Mouse (Mus musculus) cerebellum, adult 18-20 months (tissue): ENCODE measurements around the gene Pdzrn3.

Source experiments
- DNase-seq, 2 experiments: peaks; one replicate each; pipeline ENCODE4 v3.0.0; 2021

Gene Pdzrn3

DNA sequence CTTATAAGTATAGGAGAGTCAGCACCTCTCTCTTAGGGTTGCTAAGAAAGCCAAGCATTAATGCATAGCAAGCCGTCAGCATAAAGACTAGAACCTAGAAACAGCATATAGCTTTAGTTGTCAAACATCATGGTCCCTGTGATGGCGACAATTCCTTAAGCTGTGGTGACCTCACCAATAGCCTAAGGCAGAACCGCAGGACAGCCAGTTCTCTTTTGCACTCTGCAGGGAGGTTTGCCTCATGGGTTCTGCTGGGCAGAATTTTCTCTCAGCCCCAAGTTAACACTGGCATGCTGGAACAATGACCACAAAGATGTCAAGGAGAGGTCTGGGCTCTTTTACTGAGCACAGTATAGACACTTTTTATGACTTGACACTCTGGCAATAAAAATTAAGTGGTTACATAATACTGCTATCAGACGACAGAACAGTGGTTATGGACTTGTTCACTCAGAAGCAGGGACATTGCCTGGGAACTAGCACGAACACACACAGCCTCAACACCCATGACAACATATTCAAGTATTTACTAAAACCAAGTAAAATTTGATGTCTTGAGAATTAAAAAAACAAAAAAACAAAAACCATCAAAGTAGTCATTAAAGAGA, 90.0 kb downstream of the Pdzrn3 start:
- no peak for DNase-seq

DNA sequence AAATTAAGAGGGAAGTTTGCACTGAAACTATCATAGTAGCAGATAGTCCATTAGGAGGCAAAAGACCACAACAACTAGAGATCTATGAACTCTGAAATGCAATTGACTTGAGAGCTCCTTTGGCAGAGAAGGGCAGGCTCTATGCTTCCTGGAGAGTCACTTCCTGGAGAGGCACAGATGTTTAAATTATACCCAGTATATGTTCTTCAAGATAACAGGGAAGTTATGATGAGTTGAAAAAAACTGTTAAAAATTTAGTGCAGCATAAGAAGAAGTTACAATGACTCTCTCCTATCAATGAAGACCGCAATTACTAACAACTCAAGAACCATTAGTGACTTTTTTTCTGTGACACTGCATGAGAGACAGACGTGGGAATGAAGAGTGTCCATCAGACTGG, 90.6 kb downstream of the Pdzrn3 start:
- DNase-seq = no peak

DNA sequence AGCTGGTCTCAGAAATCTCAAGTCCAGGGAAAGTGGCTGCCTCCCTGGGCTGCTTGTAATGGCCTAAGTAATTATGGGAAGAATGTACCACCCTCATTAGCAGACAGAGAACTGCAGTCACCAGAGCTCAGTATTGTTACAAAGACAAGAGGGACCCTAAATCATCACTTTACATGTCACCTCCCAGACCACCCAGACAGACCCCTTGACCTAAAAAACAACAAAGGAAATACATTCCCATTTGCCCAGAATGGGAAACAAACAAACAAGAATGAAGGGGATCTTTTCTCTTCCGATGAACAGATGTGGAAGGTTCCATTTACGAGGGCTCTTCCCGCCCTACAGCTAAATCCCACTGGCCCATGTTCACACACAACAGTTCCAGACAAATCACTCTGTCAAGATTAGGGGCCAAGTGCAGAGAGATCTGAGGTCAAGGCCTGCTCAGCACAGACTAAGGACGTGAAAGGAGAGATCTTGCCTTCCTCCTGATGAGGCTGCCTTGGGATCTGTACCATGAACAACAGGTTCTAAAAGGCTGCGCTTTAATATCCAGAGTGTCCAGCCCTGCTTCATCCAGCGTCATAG, 93.2 kb downstream of the Pdzrn3 start:
- DNase-seq = no peak

DNA sequence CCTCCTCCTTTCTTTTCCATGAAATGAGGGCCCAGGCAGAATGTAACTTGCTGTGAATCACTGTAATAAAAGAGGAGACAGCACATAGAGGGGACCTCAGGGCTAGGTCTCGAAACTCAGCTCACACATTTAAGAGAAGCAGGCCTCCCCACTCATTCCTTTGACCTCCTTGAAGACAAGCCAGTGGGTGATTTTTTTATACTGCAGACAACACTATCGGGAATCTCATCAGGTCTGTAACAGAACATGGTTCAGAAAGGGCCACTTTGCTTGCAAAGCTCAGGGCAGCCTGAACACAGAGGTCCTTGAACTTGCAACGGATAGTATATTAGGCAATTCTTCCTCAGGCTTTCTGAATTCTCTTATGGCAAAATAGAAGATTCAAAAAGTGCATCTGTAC, 93.8 kb downstream of the Pdzrn3 start:
- DNase-seq = no peak

DNA sequence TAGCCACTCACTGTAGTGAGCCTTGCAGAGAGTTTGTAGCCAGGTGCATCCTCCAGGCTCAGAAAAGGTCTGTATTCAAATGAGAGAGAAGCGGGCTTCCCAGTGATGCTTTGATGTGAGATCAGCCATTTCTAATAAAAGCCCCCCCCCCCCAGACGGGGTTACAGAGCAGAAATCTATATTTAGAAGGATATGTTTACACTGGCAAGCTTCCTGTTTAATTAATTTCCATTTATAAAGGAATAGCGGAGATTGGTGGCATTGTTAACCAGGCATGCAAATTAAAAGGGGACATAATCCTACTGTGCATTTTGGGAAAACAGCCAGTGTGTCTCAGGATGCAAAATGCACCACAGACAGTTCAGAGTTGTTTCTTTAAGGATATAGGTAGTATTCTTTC, 96.1 kb downstream of the Pdzrn3 start:
- DNase-seq = no peak

DNA sequence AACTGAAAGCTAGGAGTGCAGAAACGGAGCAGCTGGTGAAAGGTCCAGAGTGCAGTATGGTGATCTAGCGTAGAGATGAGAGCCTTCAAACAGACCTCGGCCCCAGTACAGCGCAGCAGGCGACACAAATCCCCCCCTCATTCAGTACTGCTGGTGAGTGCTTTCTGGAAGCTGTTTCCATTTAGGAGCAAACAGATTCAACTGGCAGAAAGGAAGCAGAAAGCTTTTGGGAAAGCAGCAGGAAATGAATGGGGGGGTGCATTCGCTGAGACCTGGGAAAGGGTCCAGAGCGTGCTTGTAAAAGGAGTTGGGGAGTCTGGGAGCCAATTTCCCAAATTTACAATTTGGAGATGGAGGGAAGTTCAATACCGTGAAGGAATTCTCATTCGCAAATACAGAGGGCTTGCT, 96.9 kb downstream of the Pdzrn3 start:
- no peak for DNase-seq

DNA sequence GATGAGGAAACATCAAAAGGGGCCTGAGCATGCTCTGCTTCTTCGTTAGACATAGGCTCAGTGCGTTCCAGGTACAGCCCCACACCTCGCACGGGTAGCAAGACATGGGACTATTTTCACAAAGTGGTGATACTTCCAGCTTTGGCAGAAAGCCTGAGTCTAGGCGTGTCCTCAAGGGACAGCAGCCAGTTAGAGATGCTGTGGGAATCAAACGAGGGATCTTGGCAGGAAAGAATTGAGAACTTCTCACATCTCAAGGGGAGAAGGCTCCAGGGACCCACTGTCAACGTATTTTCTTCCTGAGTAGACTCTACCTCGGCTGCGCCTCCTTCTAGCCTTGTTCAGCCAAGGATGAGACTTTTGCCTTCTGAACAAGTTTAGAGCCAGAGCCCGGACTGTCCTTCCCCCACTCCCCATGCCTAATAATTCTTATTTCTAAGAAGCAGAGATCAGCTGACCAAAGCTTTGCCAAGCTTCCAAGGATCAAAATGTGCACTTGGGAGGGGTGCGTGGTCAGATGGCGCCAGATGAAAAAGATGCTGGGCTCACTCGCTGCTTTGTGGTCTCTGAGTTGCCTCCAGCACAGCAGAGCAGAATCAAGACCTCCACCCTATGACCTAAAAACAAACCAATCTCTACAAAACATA, 99.3 kb downstream of the Pdzrn3 start:
- no peak for DNase-seq

DNA sequence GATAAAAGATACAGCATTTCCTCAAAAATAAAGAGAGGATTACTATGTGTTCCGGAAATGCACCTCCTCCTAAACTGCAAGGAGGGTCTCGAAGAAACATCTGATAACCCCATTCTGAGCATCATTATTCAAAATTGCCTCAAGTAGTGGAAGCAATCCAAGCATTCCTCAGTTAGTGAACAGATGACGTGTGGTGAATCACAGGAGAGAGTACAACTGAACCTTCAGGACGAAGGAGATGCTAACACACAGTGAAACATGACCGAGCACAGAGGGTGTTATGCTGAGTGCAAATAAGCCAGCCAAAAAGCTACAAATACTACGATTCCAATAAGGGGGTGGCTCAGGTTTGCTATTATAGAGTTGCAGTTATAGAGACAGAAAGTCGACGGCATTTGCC, 101.4 kb downstream of the Pdzrn3 start:
- DNase-seq = no peak

DNA sequence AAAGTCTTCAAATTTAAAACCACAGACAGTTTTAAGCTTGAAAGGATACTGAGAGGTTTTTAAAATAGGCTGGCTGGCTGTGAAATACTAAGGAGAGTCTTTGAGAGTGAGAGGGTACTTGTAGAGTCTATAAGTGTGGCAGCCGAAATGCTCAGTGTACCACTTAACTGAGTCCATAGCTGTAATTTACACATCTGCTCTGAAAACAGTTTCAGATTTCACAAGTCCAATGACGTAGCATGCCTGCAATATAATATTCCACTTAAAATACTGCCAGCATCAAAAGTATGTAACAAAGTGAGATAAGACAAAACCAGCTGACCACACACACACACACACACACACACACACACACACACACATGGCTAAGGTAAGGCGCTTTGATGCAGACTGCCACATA, 101.9 kb downstream of the Pdzrn3 start:
- DNase-seq = no peak

DNA sequence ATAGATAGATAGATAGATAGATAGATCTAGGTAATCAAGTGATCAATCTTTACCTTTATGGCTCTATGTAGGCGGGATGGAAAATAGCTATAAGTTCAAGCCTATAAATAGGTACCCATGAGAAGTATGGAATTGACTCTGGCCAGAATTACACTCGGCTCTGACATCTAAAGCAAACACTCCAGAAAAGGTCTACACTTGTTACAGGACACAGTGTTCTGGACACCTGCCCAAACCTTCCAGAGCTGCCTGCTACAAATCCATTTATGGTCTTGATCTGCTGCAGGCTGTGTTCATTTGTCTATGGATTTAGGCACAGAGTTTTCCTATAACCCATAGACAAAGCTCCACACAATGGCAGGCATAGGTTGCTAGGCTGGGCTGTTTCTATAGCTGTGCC, 102.9 kb downstream of the Pdzrn3 start:
- no peak for DNase-seq

DNA sequence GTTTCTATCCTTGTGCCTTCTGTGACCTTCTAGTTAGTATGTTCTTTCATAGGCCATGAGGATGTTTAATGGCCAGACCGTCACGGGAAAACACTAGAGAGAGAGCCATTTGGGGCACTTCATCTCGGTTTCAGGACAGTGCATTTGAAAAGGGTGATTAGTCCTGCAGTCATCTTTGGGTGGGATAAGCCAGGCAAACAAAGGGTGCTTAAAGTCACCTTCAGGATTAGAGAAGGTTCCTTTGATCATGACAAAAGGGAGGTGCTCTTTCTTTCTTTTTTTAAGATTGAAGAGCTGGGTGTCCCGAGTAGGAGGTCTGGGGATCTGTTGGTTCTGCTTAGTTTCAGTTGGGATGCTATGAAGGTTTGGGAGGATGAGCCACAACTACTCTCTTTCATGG, 105.4 kb downstream of the Pdzrn3 start:
- no peak for DNase-seq

DNA sequence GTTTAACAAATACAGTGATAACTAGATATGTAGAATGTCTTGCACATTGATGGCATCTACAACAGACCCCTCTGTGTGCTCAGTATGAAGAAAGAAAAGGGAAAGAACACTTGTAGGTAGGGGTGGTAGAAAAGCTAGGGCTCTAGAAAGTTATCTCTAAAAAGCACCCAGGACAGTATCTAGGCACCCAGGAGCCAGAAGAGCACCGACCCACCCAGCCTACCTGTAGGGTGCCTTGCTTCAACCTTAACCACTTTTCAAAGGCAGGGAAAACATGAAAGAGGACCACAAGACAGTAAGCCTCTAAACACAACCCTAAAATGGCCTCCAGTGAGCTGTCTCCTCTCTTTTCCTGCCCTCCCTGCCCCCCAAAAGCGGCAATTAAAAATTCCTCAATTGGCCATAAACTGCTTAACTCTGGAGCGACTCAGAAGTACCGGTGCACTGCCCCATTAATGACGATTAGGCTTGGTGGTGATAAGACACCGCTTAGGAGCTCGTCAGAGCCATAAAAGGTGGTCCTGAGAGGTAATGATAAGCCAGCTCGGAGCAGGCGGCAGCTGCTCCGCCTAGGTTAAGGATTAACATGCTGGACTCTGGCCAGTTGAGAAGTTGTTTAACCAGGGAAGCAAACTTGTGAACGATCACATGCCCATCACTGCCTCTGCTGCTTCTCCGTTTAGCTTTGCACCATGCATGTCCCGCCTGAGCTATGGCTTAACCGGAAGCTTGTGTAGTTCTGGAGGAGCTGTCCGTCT, 106.1 kb downstream of the Pdzrn3 start:
- DNase-seq = no peak

DNA sequence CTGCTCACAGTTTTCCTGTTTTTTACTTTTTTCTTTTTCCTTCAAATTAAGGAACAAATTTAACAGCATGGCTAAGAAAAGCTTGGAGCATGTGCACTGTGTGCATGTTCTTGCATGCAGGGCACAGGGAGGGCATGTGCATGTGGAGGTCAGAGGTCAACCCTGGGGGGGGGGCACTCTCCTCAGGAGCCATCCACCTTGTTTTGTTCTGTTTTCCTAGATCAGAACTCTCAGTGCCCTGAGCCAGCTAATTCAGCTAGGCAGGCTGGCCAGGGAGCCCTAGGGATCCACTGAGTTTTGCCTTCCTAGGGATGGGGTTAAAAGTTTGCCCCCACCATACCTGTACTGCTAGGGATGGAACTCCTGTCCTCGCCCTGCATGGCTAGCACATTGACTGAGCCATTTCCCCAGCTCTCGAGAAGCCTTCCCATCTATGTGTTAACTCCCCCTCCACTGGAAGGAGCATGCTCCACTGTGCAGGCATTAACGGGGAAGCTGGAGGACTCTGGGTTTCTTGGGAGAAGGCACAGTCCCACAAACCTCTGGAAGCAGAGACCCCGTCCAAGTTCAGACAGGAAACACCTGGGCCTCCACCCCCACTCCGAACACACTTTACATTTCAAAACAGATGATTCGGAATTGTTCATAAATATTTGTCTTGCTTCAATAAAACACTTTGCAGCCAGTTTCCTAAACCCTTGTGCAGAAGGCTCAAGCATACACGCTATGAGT, 107.4 kb downstream of the Pdzrn3 start:
- DNase-seq = no peak

DNA sequence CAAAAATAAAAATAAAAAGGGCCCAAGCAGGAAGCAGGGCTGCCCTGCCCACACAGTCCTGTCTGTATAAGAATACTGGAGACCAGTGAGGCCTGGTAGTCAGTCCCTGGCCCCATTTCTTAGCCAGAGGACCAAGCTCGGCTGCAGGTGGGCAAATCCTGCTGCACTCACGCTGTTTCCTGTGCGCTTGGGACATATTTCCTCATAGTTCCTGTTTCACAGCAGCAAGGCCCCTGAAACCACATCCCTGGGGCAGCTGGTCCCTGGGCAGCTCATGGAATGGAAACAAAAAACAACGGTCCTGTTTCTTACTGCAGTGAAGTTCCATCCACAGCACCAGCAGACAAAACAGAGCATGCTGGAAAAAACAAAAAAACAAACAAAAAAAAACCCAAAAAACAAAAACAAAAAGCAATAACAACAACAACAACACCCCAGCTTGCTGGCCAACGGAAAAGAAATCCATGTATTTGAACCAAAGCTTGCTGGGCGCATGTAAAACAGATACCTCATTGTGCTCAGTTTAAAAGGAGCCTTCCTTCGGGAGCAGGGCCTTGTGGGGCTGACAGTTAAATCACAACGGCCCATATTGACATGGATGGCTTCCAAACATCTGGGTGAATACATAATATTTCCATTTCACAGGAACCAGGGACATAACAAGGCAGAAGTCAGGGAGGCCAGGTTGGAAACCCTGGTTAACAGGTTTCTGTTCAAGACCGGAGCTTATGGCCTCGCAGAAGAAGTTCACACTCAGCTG, 108.2 kb downstream of the Pdzrn3 start:
- no peak for DNase-seq

DNA sequence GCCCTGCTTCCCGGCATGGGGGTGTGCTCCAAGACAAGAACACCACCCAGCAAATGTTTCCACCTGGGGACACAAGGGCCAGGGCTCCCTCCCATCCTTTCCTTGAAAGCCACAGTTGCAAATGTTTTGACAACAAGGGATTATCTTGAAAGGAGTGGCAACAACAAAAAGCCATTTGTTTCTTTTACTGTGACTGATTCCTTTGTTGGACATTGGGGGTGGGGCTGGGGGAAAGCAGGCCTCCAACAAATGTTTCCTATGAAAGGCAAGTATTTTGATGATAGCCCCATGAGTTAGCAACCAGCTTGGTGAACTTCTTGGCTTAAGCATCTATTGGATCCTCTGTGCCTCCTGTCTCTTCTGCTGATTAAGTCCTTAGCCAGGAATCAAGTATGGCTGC, 109.4 kb downstream of the Pdzrn3 start:
- DNase-seq = no peak

DNA sequence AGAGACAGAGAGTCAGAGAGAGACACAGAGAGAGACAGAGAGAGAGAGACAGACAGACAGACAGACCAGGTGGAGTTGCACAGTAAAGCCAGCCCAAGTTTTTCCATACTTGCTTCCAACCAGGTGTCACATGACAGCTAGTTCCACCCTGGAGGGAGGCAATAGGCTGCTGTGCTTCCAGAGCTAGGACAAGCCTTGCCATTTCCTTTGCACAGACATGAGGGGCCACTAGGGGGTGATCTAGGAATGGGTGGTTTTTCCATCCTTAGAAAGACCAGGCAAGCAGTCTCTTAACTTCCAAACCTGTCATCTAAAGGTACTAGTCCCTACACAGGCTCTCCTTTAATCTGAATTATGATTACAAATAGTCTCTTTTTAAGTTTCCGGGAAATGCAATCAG, 110.9 kb downstream of the Pdzrn3 start:
- DNase-seq = peak; percentile 15 to 29

DNA sequence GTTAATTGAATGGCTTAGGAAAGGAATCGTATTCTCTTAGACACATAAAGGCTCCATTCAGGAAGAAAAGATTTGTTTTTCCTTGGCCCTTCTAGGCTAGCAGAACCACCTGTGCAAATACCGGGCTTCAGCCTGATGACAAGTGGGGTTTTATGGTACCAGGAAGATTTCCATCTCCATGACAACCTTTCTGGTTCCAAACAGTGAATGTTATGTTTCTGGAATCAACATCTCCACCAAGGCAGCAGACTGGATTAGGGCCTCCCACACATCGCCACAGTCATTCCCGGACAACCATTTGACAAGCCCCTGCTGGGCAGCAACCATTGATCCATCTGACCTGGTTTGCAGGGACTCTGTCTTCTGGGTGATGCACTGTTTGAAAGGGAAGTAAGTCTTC, 114.2 kb downstream of the Pdzrn3 start:
- no peak for DNase-seq

DNA sequence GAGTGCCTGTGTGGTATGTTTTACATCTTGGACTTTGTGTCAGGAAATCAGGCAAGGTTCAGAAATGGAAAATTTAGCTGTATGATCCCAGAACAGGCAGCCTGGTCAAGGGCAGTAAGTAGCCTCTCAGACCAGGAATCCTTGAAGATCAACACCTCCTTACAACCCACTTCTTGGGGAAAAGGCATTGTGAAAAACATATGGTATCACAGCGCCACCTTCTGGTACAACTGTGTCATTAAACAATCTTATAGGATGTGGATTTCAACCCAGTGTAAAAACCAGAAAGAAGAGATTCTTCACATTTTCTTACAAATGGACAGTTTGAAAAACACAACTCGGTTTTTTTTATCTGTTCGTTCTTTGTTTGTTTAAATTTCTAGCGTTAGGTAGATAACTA, 116.2 kb downstream of the Pdzrn3 start:
- DNase-seq = peak in 1 of 2 experiments; percentile 12

DNA sequence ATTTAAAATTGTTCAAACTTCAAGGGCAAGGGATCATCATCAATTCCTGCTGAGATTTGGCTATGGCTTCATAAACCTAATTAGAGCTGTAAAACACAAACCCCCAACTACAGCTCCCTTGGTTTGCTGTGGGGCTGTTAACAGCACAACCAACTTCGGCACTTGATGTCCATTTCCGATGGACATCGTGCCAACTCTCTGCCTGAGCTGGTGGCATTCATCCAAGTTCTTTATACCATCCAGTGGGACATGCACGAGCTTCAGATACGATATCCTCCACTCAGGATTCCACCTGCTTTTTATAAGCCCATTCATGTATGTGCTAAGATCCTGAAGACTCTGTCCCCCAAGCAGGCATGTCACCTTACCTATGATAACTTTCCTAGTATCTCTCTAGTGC, 118.3 kb downstream of the Pdzrn3 start:
- DNase-seq = no peak

DNA sequence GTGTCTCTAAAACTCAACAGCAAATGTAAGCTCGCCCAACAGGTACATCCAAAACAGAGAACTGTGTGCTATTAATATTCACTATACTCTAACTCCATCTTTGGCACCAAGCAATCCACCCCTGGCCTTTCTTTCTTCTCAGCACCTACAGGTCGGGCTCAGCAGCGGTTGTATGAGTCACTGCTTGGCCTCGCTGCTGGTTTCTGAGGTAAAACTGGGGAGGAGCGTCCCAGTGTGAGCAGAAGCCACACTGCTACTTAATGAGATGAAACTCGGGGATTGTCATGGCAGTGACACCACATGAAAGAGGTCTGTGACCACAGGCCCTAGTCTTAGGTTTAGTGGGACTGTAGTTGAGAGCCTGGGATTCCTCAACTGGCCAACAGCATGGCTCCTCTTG, 120.3 kb downstream of the Pdzrn3 start:
- DNase-seq = no peak

DNA sequence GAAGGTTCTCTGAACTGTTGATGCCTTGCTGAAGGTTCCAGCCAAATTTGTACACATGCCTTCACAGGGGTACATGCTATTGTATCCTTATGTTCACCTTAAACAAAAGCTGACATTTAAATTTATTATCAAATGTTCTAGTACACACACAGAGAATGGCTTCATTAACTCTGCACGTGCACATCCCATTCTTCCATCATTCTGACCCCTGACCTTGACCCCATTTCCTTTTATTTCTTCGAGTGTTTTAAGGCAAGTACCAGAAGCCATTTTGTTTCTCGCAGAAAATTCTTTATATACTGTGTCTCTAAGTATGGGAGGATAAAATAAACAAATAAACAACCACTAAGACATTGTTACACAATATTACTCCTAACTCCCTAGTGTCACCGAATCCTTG, 123.0 kb downstream of the Pdzrn3 start:
- no peak for DNase-seq

DNA sequence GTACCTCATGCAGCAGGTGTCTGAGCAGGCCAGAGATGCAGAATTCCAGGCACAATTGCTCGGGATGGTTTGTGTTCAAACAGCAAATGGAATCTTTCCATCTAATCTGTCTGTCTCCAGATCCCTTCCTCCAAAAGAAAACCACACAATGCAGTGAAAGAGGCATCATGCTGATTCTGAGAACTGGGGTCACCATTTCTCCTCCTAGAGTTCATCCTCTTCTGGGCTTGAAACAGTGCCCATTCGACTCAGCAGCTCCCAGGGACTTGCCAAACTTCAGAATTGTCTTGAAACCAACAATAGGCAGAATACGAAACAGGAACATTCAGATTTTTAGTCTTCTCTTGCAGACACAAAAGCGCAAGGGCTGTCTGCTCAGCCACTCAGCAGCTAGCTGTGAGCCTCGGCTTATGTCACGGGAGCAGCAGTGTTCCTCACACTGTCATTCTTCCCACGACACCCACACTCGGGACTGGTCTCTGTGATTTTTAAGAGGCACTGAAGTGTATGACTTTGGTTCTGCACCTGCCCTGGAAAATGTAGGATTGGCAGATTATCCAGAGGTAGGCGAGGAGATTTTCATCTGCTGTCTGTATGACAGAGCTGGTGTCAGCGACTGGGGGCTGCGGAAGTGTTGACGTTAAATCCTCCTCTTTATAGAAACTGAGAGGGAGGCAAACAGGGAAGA, 125.6 kb downstream of the Pdzrn3 start:
- no peak for DNase-seq
